Mouse (Mus musculus): ENCODE results near the gene Borcs5. TPM values are rescaled to one million over a fixed set of nuclear protein-coding genes. Genes with fewer than 3 reads are reported as not detected.

Gene Borcs5
- total and polyA plus RNA-seq, 2 experiments from 2014 or later = 19.2 to 27.9 TPM

GRCm38 (mm10) chr6:134700451-134701210 is 61.3 kb downstream of the Borcs5 start:
- Histone ChIP-seq H3K36me3 (replicated peaks; ENCODE audit: control insufficient read depth, insufficient read depth, low read length) (no peaks in the 10 kb centered on the region), H3K27me3 (ENCODE audit: control insufficient read depth, insufficient read depth, low read length) (no peaks in the 10 kb centered on the region), H3K4me3 (ENCODE audit: low read depth, low read length) (no peak overlapping the region), H3K27ac (ENCODE audit: low read depth) (no peak overlapping the region), H3K9me3 (replicated peaks; ENCODE audit: control insufficient read depth, low read length) (no peaks in the 10 kb centered on the region), H3K9ac (replicated peaks; ENCODE audit: low read depth, low read length) (no peak overlapping the region), H3K4me2 (ENCODE audit: low read depth, low read length) (no peak overlapping the region), H3K4me1 (ENCODE audit: control insufficient read depth, insufficient read depth) (peaks cover 11% of the 10 kb centered on the region; the same call in 1 of the 2 replicates)
- no peak for ATAC-seq (ENCODE audit: insufficient read depth, low read depth)
- 67% methylated on average over 8 of the region's 8 CpGs for WGBS
- TF ChIP-seq EP300 (IDR thresholded peaks at IDR 0.05; ENCODE audit: low read depth) = no peak
- no peak for TF ChIP-seq CTCF (IDR thresholded peaks at IDR 0.05; ENCODE audit: low read depth)
- DNase-seq (ENCODE audit: low spot score) = peak; percentile 11

DNA sequence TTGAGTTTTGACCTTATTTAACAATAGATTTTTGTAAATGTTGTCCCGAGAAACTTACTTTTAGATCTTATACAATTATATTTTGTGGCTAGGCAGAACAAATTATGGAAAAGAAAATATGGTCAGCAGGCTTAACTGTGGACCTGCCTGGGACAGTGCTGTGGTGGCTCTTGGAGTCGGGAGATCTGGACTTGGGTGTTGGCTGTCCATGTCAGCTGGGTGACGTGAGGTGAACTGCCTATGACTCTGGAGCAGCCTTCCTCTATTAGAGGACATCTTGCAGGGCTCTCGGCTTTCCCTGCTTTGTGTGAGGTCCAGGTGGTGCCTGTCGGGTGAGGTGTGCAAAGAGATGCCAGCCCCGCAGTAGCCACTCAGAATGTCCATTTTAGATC is 61.9 kb downstream of the Borcs5 start:
- Histone ChIP-seq H3K9me3 (replicated peaks; ENCODE audit: control insufficient read depth, low read length) (no peaks in the 10 kb centered on the region), H3K27me3 (ENCODE audit: control insufficient read depth, insufficient read depth, low read length) (no peaks in the 10 kb centered on the region), H3K9ac (replicated peaks; ENCODE audit: low read depth, low read length) (no peak overlapping the region), H3K36me3 (replicated peaks; ENCODE audit: control insufficient read depth, insufficient read depth, low read length) (no peaks in the 10 kb centered on the region), H3K4me3 (ENCODE audit: low read depth, low read length) (no peak overlapping the region), H3K27ac (ENCODE audit: low read depth) (no peak overlapping the region), H3K4me1 (ENCODE audit: control insufficient read depth, insufficient read depth) (peaks cover 11% of the 10 kb centered on the region; the same call in 1 of the 2 replicates), H3K4me2 (ENCODE audit: low read depth, low read length) (no peak overlapping the region)
- ATAC-seq (ENCODE audit: insufficient read depth, low read depth) = no peak
- WGBS = 82% methylated on average over 6 of the region's 6 CpGs
- DNase-seq (ENCODE audit: low spot score) = no peak
- TF ChIP-seq CTCF (IDR thresholded peaks at IDR 0.05; ENCODE audit: low read depth) (no peak), EP300 (IDR thresholded peaks at IDR 0.05; ENCODE audit: low read depth) (no peak)

GRCm38 (mm10) chr6:134702184-134702583 is 62.9 kb downstream of the Borcs5 start:
- Histone ChIP-seq H3K36me3 (replicated peaks; ENCODE audit: control insufficient read depth, insufficient read depth, low read length) (no peaks in the 10 kb centered on the region), H3K4me2 (ENCODE audit: low read depth, low read length) (no peak overlapping the region), H3K9ac (replicated peaks; ENCODE audit: low read depth, low read length) (no peak overlapping the region), H3K4me3 (ENCODE audit: low read depth, low read length) (no peak overlapping the region), H3K4me1 (ENCODE audit: control insufficient read depth, insufficient read depth) (0 out of 2 replicates have a peak, but pooled peaks cover 4% of the 10 kb centered on the region), H3K27ac (ENCODE audit: low read depth) (no peak overlapping the region), H3K9me3 (replicated peaks; ENCODE audit: control insufficient read depth, low read length) (no peaks in the 10 kb centered on the region), H3K27me3 (ENCODE audit: control insufficient read depth, insufficient read depth, low read length) (no peaks in the 10 kb centered on the region)
- DNase-seq (ENCODE audit: low spot score) = no peak
- 97% methylated on average over 7 of the region's 7 CpGs for WGBS
- TF ChIP-seq CTCF (IDR thresholded peaks at IDR 0.05; ENCODE audit: low read depth) (no peak), EP300 (IDR thresholded peaks at IDR 0.05; ENCODE audit: low read depth) (no peak)
- no peak for ATAC-seq (ENCODE audit: insufficient read depth, low read depth)

- ATAC-seq (ENCODE audit: insufficient read depth, low read depth) = no peak
- Histone ChIP-seq H3K27me3 (ENCODE audit: control insufficient read depth, insufficient read depth, low read length) (no peaks in the 10 kb centered on the region), H3K36me3 (replicated peaks; ENCODE audit: control insufficient read depth, insufficient read depth, low read length) (no peaks in the 10 kb centered on the region), H3K4me1 (ENCODE audit: control insufficient read depth, insufficient read depth) (no peaks in the 10 kb centered on the region), H3K4me3 (ENCODE audit: low read depth, low read length) (no peak overlapping the region), H3K4me2 (ENCODE audit: low read depth, low read length) (no peak overlapping the region), H3K9ac (replicated peaks; ENCODE audit: low read depth, low read length) (no peak overlapping the region), H3K27ac (ENCODE audit: low read depth) (no peak overlapping the region), H3K9me3 (replicated peaks; ENCODE audit: control insufficient read depth, low read length) (no peaks in the 10 kb centered on the region)
- TF ChIP-seq EP300 (IDR thresholded peaks at IDR 0.05; ENCODE audit: low read depth) (no peak), CTCF (IDR thresholded peaks at IDR 0.05; ENCODE audit: low read depth) (no peak)
- 80% methylated on average over 4 of the region's 4 CpGs for WGBS
- DNase-seq (ENCODE audit: low spot score) = no peak
Measured at GRCm38 (mm10) chr6:134703053-134703690, 63.9 kb downstream of the Borcs5 start.

DNA sequence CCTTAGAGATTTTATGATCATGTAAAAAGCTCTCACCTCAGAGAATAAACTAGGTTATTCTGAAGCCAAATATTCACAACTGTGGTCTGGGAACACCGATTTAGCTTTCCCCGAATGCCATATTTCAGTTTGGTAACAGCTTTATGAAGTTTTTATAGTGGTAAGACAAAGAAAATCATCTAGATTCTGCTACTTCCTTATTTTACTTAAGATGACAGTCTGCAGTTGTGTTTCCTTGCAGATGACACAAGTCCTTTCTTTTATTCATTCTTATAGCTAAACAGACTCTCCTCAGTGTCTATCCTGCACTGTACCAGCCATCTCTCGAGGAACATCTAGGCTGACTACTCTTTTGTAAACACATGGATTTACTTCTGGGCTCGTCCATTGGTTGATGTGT is 67.2 kb downstream of the Borcs5 start:
- Histone ChIP-seq H3K4me1 (ENCODE audit: control insufficient read depth, insufficient read depth) (no peaks in the 10 kb centered on the region), H3K4me3 (ENCODE audit: low read depth, low read length) (no peak overlapping the region), H3K36me3 (replicated peaks; ENCODE audit: control insufficient read depth, insufficient read depth, low read length) (peaks cover 4% of the 10 kb centered on the region; the same call in 1 of the 2 replicates), H3K4me2 (ENCODE audit: low read depth, low read length) (no peak overlapping the region), H3K9ac (replicated peaks; ENCODE audit: low read depth, low read length) (no peak overlapping the region), H3K9me3 (replicated peaks; ENCODE audit: control insufficient read depth, low read length) (no peaks in the 10 kb centered on the region), H3K27ac (ENCODE audit: low read depth) (no peak overlapping the region), H3K27me3 (ENCODE audit: control insufficient read depth, insufficient read depth, low read length) (no peaks in the 10 kb centered on the region)
- no peak for DNase-seq (ENCODE audit: low spot score)
- no peak for ATAC-seq (ENCODE audit: insufficient read depth, low read depth)
- TF ChIP-seq CTCF (IDR thresholded peaks at IDR 0.05; ENCODE audit: low read depth) (no peak), EP300 (IDR thresholded peaks at IDR 0.05; ENCODE audit: low read depth) (no peak)
- WGBS = 82% methylated on average over 4 of the region's 4 CpGs
